Mouse (Mus musculus) midbrain, embryonic 14.5 days (tissue): ENCODE results near the gene Tgfa. TPM values are rescaled to one million over a fixed set of nuclear protein-coding genes. Genes with fewer than 3 reads are reported as not detected.

Source experiments
- ATAC-seq: fragments of 200-750 bp; cut with Nextera tagmentation; 2 replicates; pipeline ENCODE4 v1.8.0; 2017; ENCODE audit warnings: moderate number of reproducible peaks, moderate library complexity; ENCODE audit not compliant: low FRiP score, low TSS enrichment
- DNase-seq: peaks from one replicate; pipeline ENCODE4 v3.0.0-alpha.2; 2015
- H3K27ac ChIP-seq: fragments of 300-500 bp; sonication (generic); replicated peaks from 2 replicates; pipeline ENCODE4 v1.5.1; 2014; ENCODE audit warnings: mild to moderate bottlenecking, low read depth, low read length, moderate library complexity
- H3K27me3 ChIP-seq: fragments of 300-500 bp; sonication (generic); 2 replicates; pipeline ENCODE4 v1.6.1; 2014; ENCODE audit warnings: low read length, control low read depth, mixed read lengths; ENCODE audit not compliant: control insufficient read depth, insufficient read depth
- H3K36me3 ChIP-seq: fragments of 300-500 bp; sonication (generic); 2 replicates; pipeline ENCODE4 v1.6.1; 2014; ENCODE audit warnings: low read length, control low read depth; ENCODE audit not compliant: control insufficient read depth, insufficient read depth
- H3K4me1 ChIP-seq: fragments of 300-500 bp; sonication (generic); 2 replicates; pipeline ENCODE4 v1.6.1; 2014; ENCODE audit warnings: mild to moderate bottlenecking, antibody characterized with exemption, low read length, control low read depth; ENCODE audit not compliant: control insufficient read depth, insufficient read depth
- H3K4me2 ChIP-seq: fragments of 300-500 bp; sonication (generic); 2 replicates; pipeline ENCODE4 v1.6.1; 2014; ENCODE audit warnings: mild to moderate bottlenecking, low read length, moderate library complexity
- H3K4me3 ChIP-seq: fragments of 300-500 bp; sonication (generic); replicated peaks from 2 replicates; pipeline ENCODE4 v1.5.1; 2014; ENCODE audit warnings: low read depth, low read length
- H3K9ac ChIP-seq: fragments of 300-500 bp; sonication (generic); replicated peaks from 2 replicates; pipeline ENCODE4 v1.6.1; 2014; ENCODE audit warnings: mild to moderate bottlenecking, low read length, moderate library complexity
- H3K9me3 ChIP-seq: fragments of 300-500 bp; sonication (generic); 2 replicates; pipeline ENCODE4 v1.6.1; 2016; ENCODE audit warnings: low read length, control low read depth, mixed read lengths; ENCODE audit not compliant: control insufficient read depth
- WGBS: fragments of 180-500 bp; shearing (Covaris S2); extraction: QIAGEN DNeasy Blood & Tissue Kit; methylation state at CpG from one replicate; pipeline ENCODE4 v1.1.7; 2014; 5-methylcytosine and 5-hydroxymethylcytosine counted together
- polyA plus RNA-seq: library from polyadenylated mRNA; unstranded; fragments of >200 nt; fragmentation: Nextera tagmentation; extraction: Ambion mirVana; gene quantifications from 2 replicates; pipeline ENCODE4 v1.2.1, GENCODE M21; 2014

Gene Tgfa
- 8.6 and 9.7 TPM in 2 replicates for polyA plus RNA-seq

GRCm38 (mm10) chr6:86194941-86195932 lies at the start of gene Tgfa:
Gene Tgfa (plus strand): TSS chr6:86195223.
- Histone ChIP-seq H3K27ac (peak within 1 kb of the TSS; percentile 17; the same call in 1 of the 2 replicates), H3K4me1 (0 out of 2 replicates have a peak, but pooled peaks cover 7% of the 10 kb centered on the region), H3K36me3 (no peaks in the 10 kb centered on the region), H3K9me3 (no peaks in the 10 kb centered on the region), H3K4me2 (peak within 1 kb of the TSS; percentile 94), H3K27me3 (peaks cover 14% of the 10 kb centered on the region), H3K4me3 (peak within 1 kb of the TSS; percentile 59), H3K9ac (peak within 1 kb of the TSS; percentile 61)
- DNase-seq = peak; percentile 80
- peak; percentile 78 for ATAC-seq
- WGBS = under 1% methylated on average over 96 of the region's 97 CpGs

DNA sequence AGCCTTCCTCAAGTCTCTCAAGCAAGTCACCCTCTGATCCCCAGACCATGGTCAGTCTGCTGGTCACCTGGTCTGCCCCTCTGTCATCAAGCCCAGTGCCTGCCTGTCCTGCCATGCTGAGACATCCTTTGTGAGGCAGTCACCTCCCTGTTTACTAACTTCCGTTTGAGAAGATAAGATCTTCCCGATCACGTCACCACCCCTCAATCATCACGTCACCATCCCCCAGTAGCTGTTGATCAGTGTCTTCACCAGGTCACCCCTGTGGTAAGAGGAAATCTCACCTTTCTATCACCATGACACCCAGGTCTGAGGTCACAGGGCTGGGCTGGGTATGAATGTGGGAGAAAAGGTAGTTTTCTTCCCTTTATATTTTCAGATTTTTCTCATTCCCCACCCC lies 46.5 kb upstream of the Tgfa start:
- Histone ChIP-seq H3K36me3 (no peaks in the 10 kb centered on the region), H3K27ac (no peak overlapping the region), H3K9ac (no peak overlapping the region), H3K4me1 (no peaks in the 10 kb centered on the region), H3K9me3 (no peaks in the 10 kb centered on the region), H3K4me3 (no peak overlapping the region), H3K27me3 (no peaks in the 10 kb centered on the region), H3K4me2 (no peak overlapping the region)
- no peak for DNase-seq
- 79% methylated on average over 4 of the region's 4 CpGs for whole genome bisulfite sequencing
- ATAC-seq = no peak

DNA sequence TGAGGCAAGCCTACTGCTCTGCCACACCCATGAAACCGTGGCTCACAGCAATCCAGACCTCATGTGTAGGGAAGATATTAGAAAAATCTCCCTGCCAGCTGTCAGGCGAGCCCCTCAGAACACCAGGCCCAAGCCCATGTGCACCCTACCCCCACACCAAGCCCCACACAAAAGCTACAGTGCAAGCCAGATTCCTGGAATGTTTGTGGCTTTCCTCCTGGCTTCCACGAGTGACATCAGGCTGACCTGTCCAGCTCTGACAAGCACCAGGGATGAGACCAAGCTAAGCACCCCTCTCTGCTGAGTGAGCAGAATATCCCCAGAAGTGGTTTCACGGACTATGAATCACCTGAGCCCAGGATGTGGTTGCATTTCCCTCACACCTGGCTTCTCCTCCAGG lies 46.0 kb upstream of the Tgfa start:
- H3K27ac ChIP-seq = no peak overlapping the region
- WGBS = 74% methylated on average over 4 of the region's 4 CpGs
- H3K36me3 ChIP-seq = no peaks in the 10 kb centered on the region
- H3K4me1 ChIP-seq = no peaks in the 10 kb centered on the region
- no peak overlapping the region for H3K4me3 ChIP-seq
- H3K9ac ChIP-seq = no peak overlapping the region
- H3K27me3 ChIP-seq = no peaks in the 10 kb centered on the region
- ATAC-seq (no peak), DNase-seq (no peak)
- no peak overlapping the region for H3K4me2 ChIP-seq
- no peaks in the 10 kb centered on the region for H3K9me3 ChIP-seq

- ATAC-seq = no peak
- H3K4me3 ChIP-seq = no peak overlapping the region
- no peaks in the 10 kb centered on the region for H3K27me3 ChIP-seq
- no peak overlapping the region for H3K4me2 ChIP-seq
- WGBS = 90% methylated on average over 7 of the region's 7 CpGs
- H3K27ac ChIP-seq = no peak overlapping the region
- no peaks in the 10 kb centered on the region for H3K4me1 ChIP-seq
- H3K9ac ChIP-seq = no peak overlapping the region
- no peak for DNase-seq
- no peaks in the 10 kb centered on the region for H3K36me3 ChIP-seq
- no peaks in the 10 kb centered on the region for H3K9me3 ChIP-seq
These were observed 42.3 kb upstream of the Tgfa start for GRCm38 (mm10) chr6:86152676-86153075.

- no peak overlapping the region for H3K4me2 ChIP-seq
- H3K4me1 ChIP-seq = no peaks in the 10 kb centered on the region
- no peak for DNase-seq
- no peaks in the 10 kb centered on the region for H3K27me3 ChIP-seq
- 85% methylated on average over 8 of the region's 8 CpGs for WGBS
- no peak overlapping the region for H3K4me3 ChIP-seq
- H3K27ac ChIP-seq = no peak overlapping the region
- ATAC-seq = no peak
- no peaks in the 10 kb centered on the region for H3K36me3 ChIP-seq
- no peaks in the 10 kb centered on the region for H3K9me3 ChIP-seq
- H3K9ac ChIP-seq = no peak overlapping the region
These were observed 41.5 kb upstream of the Tgfa start for GRCm38 (mm10) chr6:86153436-86153990.

DNA sequence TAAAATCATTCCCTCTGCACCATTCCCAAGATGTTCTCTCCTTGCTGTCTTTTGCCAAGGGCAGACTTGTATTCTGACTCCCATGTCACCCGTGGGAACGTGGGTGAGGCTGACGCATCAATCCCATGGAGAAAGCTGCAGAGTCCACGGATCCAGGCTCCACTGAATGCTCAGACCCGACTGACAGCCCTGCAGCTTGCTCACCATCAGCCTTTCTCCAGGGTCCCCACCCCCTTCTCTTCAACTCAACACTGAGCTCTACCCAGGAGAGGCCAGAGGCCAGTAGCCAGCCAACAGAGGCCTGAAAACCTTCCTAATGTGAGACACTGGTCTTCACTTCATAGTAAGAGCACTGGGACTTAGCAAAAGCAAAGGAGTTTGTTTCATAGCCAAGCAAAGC lies 41.0 kb upstream of the Tgfa start:
- Histone ChIP-seq H3K9ac (no peak overlapping the region), H3K27ac (no peak overlapping the region), H3K4me2 (no peak overlapping the region), H3K36me3 (no peaks in the 10 kb centered on the region), H3K4me1 (no peaks in the 10 kb centered on the region), H3K9me3 (no peaks in the 10 kb centered on the region), H3K27me3 (no peaks in the 10 kb centered on the region), H3K4me3 (no peak overlapping the region)
- WGBS = 83% methylated on average over 5 of the region's 5 CpGs
- DNase-seq (no peak), ATAC-seq (no peak)

DNA sequence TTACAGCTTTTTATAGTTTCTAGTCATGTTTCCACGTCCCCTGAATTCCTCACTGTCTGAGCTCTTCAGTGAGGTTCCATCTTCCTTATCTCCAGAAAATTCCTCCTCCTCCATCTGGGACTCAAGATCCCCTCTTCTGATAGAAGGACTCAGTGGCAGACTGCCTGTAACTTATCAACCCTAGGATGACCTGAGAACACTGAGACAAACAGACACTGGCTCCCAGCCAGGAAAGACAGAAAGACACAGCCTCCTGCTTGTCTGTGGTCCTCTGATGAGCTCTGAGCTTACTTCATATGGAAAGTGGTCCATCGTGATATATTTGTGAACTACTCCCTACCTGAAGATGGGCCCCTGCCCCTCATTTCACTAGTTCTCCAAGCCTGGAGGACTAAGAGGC lies 40.5 kb upstream of the Tgfa start:
- H3K4me3 ChIP-seq = no peak overlapping the region
- H3K9me3 ChIP-seq = no peaks in the 10 kb centered on the region
- no peak for ATAC-seq
- H3K4me2 ChIP-seq = no peak overlapping the region
- DNase-seq = no peak
- WGBS = 82% methylated on average over 2 of the region's 2 CpGs
- no peak overlapping the region for H3K27ac ChIP-seq
- H3K27me3 ChIP-seq = no peaks in the 10 kb centered on the region
- H3K4me1 ChIP-seq = no peaks in the 10 kb centered on the region
- H3K36me3 ChIP-seq = no peaks in the 10 kb centered on the region
- no peak overlapping the region for H3K9ac ChIP-seq

GRCm38 (mm10) chr6:86157253-86158234 lies 37.5 kb upstream of the Tgfa start:
- H3K9ac ChIP-seq = no peak overlapping the region
- H3K9me3 ChIP-seq = no peaks in the 10 kb centered on the region
- H3K27me3 ChIP-seq = no peaks in the 10 kb centered on the region
- no peak overlapping the region for H3K4me3 ChIP-seq
- no peak overlapping the region for H3K4me2 ChIP-seq
- H3K4me1 ChIP-seq = no peaks in the 10 kb centered on the region
- DNase-seq (peak; percentile 50), ATAC-seq (no peak)
- no peak overlapping the region for H3K27ac ChIP-seq
- WGBS = 69% methylated on average over 17 of the region's 17 CpGs
- no peaks in the 10 kb centered on the region for H3K36me3 ChIP-seq
